Mouse (Mus musculus) skeletal muscle tissue, adult 2 months (tissue): ENCODE results near the gene Rpl37.
"Not testable (repeated sequence)": the region's sequence is repeated elsewhere in the genome, so short reads cannot be mapped to it uniquely, and the experiment has no call there.

Source experiments
- DNase-seq: peaks from one replicate; pipeline ENCODE4 v3.0.0-alpha.2; 2012; ENCODE audit warnings: low read depth, low spot score

Rpl37 gene

DNA sequence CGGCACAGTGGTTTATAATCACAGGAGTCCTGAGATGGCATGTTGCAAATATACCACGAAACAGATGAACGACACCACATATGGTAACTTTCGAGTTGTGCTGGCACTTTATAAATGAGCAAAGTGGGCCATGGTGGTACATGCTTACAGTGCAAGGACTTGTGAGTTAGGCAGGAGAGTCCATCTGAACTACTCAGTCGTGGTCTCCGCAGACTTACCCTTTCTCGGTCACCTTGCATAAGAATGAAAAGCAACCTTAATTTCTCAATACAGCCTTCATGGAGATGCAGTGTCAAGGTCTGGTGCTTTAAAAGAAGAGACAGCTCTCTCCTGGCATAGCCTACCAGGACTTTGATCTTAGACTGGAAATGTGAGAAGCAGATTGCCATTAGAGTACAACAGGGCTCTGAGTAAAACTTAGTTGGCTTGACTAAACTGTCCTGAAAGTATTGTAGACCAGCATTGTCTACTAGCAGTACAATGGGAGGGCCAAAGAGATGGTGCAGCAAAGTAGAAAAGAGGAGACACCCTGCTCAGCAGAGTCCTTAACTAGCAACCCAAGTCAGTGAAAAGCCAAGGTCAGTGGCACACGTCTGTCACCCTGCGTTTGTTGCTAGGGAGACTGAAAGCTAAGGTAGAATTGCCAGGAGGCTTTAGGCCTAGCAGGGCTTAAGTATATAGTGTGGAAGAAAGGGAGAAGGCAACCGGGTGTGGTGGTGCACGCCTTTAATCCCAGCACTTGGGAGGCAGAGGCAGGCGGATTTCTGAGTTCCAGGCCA, 5.3 kb downstream of the Rpl37 start:
- no peak for DNase-seq

- DNase-seq = no peak
Observed at GRCm38 (mm10) chr15:5126456-5126855, 10.0 kb downstream of the Rpl37 start.

- no peak for DNase-seq
Observed at GRCm38 (mm10) chr15:5127487-5127886, 11.0 kb downstream of the Rpl37 start.

- no peak for DNase-seq
Observed at GRCm38 (mm10) chr15:5128176-5128940, 11.9 kb downstream of the Rpl37 start.

GRCm38 (mm10) chr15:5129111-5129805, 12.8 kb downstream of the Rpl37 start:
- DNase-seq = no peak

- DNase-seq = not testable (repeated sequence)
Observed at GRCm38 (mm10) chr15:5130887-5131668, 14.6 kb downstream of the Rpl37 start.

DNA sequence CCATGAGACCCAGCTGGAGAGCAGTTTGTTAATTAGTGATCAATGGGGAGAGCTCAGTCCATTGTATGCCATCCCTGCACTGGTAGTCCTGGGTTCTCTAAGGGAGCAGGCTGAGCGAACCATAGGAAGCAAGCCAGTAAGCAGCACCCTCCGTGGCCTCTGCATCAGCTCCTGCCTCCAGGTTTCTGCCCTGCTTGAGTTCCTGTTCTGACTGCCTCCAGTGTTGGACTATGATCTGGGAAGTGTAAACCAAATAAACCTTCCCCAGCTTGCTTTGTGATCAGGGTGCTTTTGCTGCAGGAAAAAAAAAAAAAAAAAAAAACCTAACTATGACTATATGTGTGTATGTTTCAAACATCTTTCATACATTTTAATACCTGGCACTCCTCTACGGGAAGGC, 16.9 kb downstream of the Rpl37 start:
- no peak for DNase-seq

DNA sequence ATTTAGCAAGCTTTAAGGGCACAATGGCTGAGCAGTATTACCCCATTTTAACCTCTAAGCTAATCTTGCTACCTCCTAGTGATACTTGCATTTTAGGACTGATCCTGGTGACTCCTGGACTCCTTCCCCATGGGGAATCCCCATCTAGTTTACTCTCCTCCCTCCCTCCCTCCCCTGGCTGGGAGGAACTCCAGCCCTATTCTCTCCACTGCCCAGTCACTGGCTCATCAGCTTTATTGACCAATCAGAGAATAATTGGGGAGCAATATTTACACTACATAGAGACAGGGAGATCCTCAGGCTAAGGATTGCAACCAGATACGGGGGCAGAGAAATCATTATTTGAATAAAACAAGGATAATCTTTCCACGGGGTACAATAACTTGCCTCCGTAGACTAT, 17.7 kb downstream of the Rpl37 start:
- DNase-seq = no peak

DNA sequence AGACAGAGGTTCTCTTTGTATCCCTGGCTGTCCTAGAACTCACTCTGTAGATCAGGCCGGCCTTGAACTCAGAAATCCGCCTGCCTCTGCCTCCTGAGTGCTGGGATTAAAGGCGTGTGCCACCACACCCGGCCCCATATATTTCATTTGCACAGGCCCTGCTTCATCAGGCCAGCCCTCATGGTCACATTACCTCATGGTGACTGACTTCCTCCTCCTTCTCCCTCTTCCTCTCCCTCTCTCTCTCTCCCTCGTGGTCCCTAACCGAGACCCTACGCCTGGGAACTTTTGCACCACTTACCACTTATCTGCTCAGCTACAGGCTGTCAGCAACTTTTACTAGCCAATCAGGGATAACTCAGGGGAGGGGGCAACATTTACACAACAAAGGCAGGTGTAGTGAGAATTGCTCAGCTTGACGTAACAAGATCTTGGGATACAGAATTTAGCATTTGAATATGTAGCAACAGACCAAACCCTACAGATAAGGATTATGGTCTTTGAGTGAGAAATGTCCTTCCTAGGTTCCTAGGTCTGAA, 18.6 kb downstream of the Rpl37 start:
- no peak for DNase-seq

DNA sequence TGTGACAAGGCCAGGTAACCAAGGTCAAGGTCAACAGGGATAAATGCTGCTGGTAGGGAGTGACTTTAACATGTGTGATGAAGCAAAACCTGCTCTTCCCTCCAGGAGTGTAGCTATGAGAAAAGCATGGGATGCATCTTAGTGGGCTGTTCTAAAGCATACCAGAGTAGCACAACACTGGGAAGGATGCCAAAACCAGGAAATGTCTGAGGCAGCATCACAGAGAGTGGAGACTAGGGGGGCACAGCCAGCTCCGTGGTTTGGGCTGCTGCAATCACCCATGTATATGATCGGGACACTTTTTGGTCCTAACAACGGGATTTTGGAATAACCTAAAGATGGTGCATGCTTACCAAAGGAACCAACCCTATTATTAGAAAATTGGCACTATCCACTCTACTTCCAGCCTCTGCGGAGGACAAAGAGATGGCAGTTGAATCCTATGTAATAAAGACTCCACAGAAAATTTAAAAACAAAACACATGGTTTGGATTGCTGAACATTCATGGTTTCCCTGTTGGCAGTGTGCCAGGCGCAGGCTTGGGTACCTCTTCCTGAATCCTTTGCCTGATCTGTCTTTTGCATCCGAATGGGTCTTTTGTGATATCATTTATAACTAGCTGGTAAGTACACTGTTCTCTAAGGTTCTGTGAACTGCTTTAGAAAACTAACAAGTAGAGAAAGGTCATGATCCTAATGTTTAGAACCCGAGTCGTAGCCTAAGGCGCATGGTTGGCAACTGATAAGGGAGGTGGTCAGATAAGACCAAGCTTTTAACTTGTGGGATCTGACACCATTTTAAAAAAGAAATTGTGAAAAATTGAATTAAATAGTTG, 21.8 kb downstream of the Rpl37 start:
- no peak for DNase-seq

- no peak for DNase-seq
Observed at GRCm38 (mm10) chr15:5139366-5139765, 22.9 kb downstream of the Rpl37 start.

DNA sequence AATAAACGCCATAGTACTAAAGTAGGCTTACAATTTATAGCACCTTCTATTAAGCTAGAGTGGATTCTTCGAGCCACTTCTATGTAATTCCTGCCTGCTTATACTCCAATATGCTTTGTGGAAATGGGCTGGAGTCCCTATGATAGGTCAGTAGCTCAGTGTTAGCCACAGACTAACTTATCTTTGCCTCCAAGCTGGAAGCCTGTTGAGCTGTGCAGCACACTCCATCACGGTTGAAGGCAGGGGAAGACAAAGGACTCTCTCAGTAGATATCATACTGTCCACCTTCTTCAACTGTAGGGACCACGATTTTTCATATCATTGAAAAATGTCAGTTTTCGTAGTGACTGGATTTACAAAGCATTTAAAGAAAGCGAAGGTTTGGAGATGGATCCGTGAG, 23.4 kb downstream of the Rpl37 start:
- no peak for DNase-seq

DNA sequence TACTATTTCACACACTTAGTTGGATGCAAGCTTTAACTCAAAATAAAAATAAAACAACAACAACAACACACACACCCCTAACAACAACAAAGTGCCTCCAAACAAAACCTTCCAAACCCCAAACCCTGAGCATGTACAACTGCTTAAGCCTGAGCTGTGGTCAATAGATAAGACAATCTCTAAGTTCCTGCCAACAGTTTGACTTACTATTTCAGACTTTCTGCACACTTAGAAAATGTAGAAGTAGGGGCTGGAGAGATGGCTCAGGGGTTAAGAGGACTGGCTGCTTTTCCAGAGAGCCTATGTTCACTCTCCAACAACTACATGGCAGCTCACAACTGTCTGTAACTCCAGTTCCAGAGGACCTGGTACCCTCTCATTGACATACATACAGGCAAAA, 23.9 kb downstream of the Rpl37 start:
- DNase-seq = no peak

DNA sequence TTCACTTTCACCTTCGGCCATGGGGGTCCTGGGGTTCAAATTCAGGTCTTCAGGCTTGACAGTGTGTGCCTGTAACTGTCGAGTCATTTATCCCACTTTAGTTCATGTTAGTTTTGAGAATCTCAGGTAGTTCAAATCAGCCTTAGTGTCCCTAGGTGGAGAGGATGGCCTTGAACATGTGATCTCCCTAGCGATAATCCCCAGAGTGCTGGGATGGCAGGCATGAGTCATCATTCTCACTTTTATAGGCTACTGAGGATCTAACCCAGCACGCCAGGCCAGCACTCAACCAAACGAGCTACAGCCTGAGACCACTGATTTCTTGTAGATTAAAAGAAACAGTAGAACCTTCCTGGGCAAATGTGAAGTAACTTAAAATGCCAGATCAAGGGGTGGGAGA, 25.6 kb downstream of the Rpl37 start:
- no peak for DNase-seq

- no peak for DNase-seq
Observed at GRCm38 (mm10) chr15:5142714-5143113, 26.3 kb downstream of the Rpl37 start.

GRCm38 (mm10) chr15:5143361-5144020, 27.0 kb downstream of the Rpl37 start, which contains the start of gene Prkaa1:
TSS of gene Prkaa1 (plus strand) at chr15:5143861.
- DNase-seq = peak; percentile 51

DNA sequence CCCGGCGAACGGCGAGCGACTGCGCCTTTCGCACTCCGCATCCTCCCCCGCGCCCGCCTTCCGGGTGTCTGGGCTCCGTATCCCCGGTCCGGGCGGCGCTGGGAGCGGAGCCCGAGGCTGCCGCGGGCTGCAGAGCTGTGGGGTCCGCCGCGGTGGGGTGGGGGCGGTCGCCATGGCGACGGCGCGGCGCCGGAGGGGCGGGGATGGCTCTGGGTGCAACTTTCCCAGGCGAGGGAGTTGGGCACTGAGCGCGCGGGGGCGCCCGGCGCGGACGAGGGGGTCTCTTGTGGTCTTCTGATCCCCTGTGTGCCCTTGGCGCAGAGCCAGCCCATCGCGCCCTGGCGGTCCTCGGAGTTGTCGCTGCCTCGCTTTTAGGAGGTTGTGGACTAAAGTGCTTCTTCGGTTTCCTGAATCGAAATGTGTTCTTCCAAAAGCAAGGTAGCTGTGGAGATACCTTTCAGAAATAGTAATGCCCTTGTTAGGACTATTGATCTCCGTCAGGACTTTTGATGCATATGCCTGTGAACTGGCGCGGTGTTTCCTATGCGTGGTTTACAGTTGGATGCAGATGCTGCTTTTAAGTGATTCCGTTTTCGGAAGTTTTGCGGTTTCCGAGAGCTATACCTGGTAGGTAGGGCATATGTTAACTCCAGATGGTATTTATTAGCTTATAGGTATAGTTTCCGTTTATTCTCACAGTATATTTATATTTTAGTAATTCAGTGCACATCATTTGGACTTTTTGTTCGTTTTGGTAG, 27.8 kb downstream of the Rpl37 start:
- DNase-seq = peak; percentile 38

- no peak for DNase-seq
Observed at GRCm38 (mm10) chr15:5145196-5145945, 28.9 kb downstream of the Rpl37 start.
